Mouse (Mus musculus): ENCODE data around the gene Gm21060.

DNA sequence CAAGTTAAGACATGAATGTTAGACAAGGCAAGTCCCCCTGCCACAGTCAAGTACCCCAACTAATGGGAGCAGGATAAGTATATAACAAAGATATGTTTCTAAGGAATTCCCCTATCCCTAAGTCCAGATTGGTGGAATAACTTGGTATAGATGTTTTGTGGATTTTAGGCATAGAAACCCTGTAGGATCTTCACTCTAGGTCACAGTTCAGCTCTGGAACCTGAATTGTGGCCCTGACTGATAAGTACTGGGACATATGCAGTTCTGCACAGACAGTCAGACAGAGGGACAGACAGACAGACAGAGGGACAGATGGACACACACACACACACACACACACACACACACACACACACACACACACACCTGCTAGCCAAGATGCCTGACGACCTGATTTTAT, 32.6 kb downstream of the Gm21060 start:
- TF ChIP-seq CTCF (IDR thresholded peaks at IDR 0.05; ENCODE audit: low read depth) (no peak), EP300 (optimal IDR thresholded peaks at IDR 0.05) (no peak)

Measured in stomach, postnatal 0 days (tissue).